Mouse (Mus musculus) forebrain, embryonic 13.5 days (tissue): ENCODE results near the gene Srcin1. TPM values are rescaled to one million over a fixed set of nuclear protein-coding genes. Genes with fewer than 3 reads are reported as not detected.

Experiments used
- ATAC-seq: fragments of 200-750 bp; cut with Nextera tagmentation; 2 replicates; pipeline ENCODE4 v1.8.0; 2017
- H3K27ac ChIP-seq: fragments of 300-500 bp; sonication (generic); 2 replicates; pipeline ENCODE4 v1.5.1; 2015; ENCODE audit warnings: inconsistent platforms, mild to moderate bottlenecking, moderate library complexity
- H3K27me3 ChIP-seq: fragments of 300-500 bp; sonication (generic); 2 replicates; pipeline ENCODE4 v1.6.1; 2015; ENCODE audit warnings: mild to moderate bottlenecking, inconsistent platforms
- H3K36me3 ChIP-seq: fragments of 300-500 bp; sonication (generic); 2 replicates; pipeline ENCODE4 v1.6.1; 2015; ENCODE audit warnings: mild to moderate bottlenecking, inconsistent platforms; ENCODE audit not compliant: poor library complexity, severe bottlenecking
- H3K4me1 ChIP-seq: fragments of 300-500 bp; sonication (generic); 2 replicates; pipeline ENCODE4 v1.6.1; 2015; ENCODE audit warnings: inconsistent platforms
- H3K4me2 ChIP-seq: fragments of 300-500 bp; sonication (generic); 2 replicates; pipeline ENCODE4 v1.6.1; 2015; ENCODE audit warnings: inconsistent platforms, mild to moderate bottlenecking, moderate library complexity
- H3K4me3 ChIP-seq: fragments of 300-500 bp; sonication (generic); 2 replicates; pipeline ENCODE4 v1.5.1; 2015; ENCODE audit warnings: mild to moderate bottlenecking, inconsistent platforms
- H3K9ac ChIP-seq: fragments of 300-500 bp; sonication (generic); 2 replicates; pipeline ENCODE4 v1.6.1; 2015; ENCODE audit warnings: mild to moderate bottlenecking, inconsistent platforms
- H3K9me3 ChIP-seq: fragments of 300-500 bp; sonication (generic); replicated peaks from 2 replicates; pipeline ENCODE4 v1.6.1; 2016; ENCODE audit warnings: inconsistent platforms
- WGBS: fragments of 180-500 bp; shearing (Covaris S2); methylation state at CpG from one replicate; pipeline ENCODE4 v1.1.7; 2015; 5-methylcytosine and 5-hydroxymethylcytosine counted together
- polyA plus RNA-seq: library from polyadenylated mRNA; unstranded; fragments of >200 nt; fragmentation: Nextera tagmentation; extraction: Ambion mirVana; gene quantifications from 2 replicates; pipeline ENCODE4 v1.2.1, GENCODE M21; 2015

Gene Srcin1
- polyA plus RNA-seq, 1 experiment from 2014 or later = 5.6 TPM

DNA sequence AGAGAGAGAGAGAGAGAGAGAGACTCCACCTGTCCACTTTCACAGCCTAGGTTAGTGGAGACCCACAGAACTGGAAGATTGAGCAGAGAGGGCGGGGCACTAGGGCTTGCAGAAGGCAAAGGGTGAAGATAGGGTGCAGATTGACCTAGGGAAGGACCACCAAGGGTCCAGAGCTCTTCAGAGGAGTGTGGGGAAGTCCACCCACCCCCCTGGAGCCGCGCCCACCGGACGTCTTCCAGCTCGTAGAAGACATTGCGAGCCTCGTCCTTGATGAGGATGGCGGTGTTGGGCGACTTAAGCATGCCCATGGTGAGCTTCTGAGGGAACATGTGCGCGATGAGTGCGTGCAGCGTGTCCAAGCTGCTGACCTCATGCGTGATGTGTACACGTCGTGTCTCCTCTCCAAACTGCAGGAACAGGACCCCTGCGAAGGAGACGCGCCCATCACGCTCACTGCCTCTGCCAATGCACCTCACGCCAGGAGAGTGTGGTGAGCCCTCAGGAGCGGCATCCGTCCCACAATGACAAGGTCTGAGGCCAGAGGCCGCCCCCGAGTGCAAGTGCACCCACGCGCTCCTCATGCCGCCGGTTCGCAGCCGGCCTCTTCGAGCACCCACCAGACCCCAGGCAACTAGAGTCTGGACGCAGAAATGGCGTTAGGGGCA lies 39.8 kb downstream of the Srcin1 start:
- peaks cover 26% of the 10 kb centered on the region for H3K36me3 ChIP-seq
- WGBS = 29% methylated on average over 35 of the region's 35 CpGs
- H3K4me3 ChIP-seq = peak overlapping the region; percentile 30
- H3K27ac ChIP-seq = no peak overlapping the region
- 0 out of 2 replicates have a peak overlapping the region, but pooled peaks have one; percentile 58 for H3K9ac ChIP-seq
- peak overlapping the region; percentile 63 for H3K4me2 ChIP-seq
- no peaks in the 10 kb centered on the region for H3K9me3 ChIP-seq
- peaks cover 66% of the 10 kb centered on the region for H3K27me3 ChIP-seq
- peaks cover 75% of the 10 kb centered on the region for H3K4me1 ChIP-seq
- ATAC-seq = no peak

DNA sequence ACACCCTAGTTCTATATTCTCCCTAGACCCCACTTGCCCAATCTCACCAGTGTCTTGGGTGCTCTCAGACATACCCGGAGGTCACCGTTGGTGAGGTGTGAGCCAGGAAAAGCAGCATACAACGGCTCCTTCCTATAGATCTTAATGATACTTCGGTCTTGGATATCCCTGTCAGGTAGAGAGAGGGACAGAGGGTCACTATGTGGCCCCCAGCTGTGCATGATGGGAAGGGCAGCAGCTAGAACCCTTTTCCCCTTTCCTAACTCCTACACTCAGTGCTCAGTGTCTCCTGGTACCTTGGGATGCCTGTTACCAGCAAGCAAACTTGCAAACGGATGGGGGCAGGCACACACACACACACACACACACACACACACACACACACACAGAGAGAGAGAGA lies 40.3 kb downstream of the Srcin1 start:
- Histone ChIP-seq H3K27ac (no peak overlapping the region), H3K4me3 (no peak overlapping the region), H3K36me3 (peaks cover 28% of the 10 kb centered on the region), H3K4me2 (no peak overlapping the region), H3K9me3 (no peaks in the 10 kb centered on the region), H3K9ac (no peak overlapping the region), H3K4me1 (peaks cover 75% of the 10 kb centered on the region), H3K27me3 (peaks cover 66% of the 10 kb centered on the region)
- ATAC-seq = no peak
- WGBS = 56% methylated on average over 5 of the region's 5 CpGs

- H3K27ac ChIP-seq = no peak overlapping the region
- no peaks in the 10 kb centered on the region for H3K9me3 ChIP-seq
- H3K9ac ChIP-seq = peak overlapping the region; percentile 52; the same call in 1 of the 2 replicates
- peaks cover 71% of the 10 kb centered on the region for H3K4me1 ChIP-seq
- peak overlapping the region; percentile 41; the same call in 1 of the 2 replicates for H3K4me2 ChIP-seq
- H3K27me3 ChIP-seq = peaks cover 66% of the 10 kb centered on the region
- 38% methylated on average over 5 of the region's 5 CpGs for WGBS
- peaks cover 32% of the 10 kb centered on the region for H3K36me3 ChIP-seq
- ATAC-seq = no peak
- H3K4me3 ChIP-seq = no peak overlapping the region
Observed at GRCm38 (mm10) chr11:97535308-97535630, 40.7 kb downstream of the Srcin1 start.

DNA sequence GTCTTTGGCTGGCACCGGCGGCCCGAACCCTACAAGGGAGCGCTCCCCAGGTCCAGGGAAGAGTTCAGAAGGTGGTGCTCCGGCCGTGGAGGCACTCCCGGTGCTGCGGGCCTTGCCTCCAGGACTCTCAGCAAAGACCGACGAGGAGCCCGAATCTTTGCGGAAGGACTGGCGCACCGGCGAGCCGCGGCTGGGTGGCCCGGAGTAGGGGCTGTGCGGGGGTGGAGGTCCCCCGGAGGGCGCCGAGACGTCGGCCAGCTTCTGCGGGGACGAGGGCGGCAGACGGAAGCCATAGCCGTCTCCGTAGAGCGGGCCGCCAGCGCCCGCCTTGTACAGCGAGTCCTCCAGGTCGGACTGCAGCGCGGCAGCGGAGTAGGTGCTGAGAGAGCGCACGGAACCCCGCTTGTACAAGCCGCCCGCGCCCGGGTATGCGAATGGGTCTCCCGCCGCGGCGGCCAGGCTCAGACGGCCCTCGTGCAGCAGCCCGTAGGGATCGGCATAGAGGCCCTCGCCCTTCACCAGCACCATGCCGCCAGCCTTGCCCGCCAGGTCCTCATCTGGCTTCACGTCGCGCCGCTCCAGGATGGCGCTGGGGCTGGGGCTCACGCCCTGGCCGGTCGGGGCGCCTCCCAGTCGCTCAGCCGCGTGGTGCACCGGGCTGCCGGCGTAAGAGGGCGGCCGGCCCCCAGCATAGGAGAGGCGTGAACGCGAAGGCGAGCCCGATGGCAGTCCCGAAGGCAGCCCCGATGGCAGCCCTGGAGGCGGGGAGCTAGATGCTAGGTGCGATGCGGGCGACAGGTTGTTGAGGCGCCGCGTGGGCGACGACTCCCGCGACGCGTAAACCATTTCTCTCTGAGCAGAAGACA lies 41.3 kb downstream of the Srcin1 start:
- Histone ChIP-seq H3K27me3 (peaks cover 66% of the 10 kb centered on the region), H3K9ac (peak overlapping the region; percentile 52)

DNA sequence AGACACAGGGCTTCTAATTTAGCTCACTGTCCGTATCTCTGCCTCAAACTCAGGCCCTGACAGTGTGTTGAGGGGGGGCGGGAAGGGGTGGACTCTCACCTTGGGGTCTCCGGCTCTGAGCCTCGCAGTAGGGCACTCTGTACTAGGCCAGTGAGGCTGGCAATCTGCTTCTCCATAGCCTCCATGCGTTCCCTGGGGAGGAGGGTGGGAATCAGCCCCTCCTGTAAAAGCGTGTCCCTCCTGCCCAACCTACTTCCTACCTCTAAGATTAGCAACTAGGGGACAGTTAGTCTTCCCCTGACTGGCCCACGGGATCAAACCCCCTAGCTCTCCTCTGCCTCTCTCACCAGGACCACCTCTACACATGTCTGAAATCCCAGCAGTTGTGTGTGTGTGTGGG lies 42.3 kb downstream of the Srcin1 start:
- no peaks in the 10 kb centered on the region for H3K9me3 ChIP-seq
- H3K27ac ChIP-seq = no peak overlapping the region
- no peak overlapping the region for H3K4me3 ChIP-seq
- no peak overlapping the region for H3K9ac ChIP-seq
- no peak overlapping the region for H3K4me2 ChIP-seq
- peaks cover 66% of the 10 kb centered on the region for H3K27me3 ChIP-seq
- WGBS = 51% methylated on average over 7 of the region's 7 CpGs
- H3K36me3 ChIP-seq = peaks cover 48% of the 10 kb centered on the region
- no peak for ATAC-seq
- peaks cover 59% of the 10 kb centered on the region for H3K4me1 ChIP-seq

More for the DNA sequence above, 41.3 kb downstream of the Srcin1 start:
- H3K36me3 ChIP-seq = peaks cover 38% of the 10 kb centered on the region
- ATAC-seq = no peak
- H3K4me3 ChIP-seq = peak overlapping the region; percentile 24
- peak overlapping the region; percentile 41 for H3K4me2 ChIP-seq
- WGBS = 8% methylated on average over 91 of the region's 95 CpGs
- H3K27ac ChIP-seq = no peak overlapping the region
- peaks cover 65% of the 10 kb centered on the region for H3K4me1 ChIP-seq
- H3K9me3 ChIP-seq = no peaks in the 10 kb centered on the region

- Histone ChIP-seq H3K9me3 (no peaks in the 10 kb centered on the region), H3K27me3 (peaks cover 62% of the 10 kb centered on the region), H3K4me1 (peaks cover 59% of the 10 kb centered on the region), H3K36me3 (peaks cover 54% of the 10 kb centered on the region), H3K4me2 (peak overlapping the region; percentile 33), H3K27ac (no peak overlapping the region), H3K4me3 (no peak overlapping the region), H3K9ac (no peak overlapping the region)
- 11% methylated on average over 20 of the region's 20 CpGs for WGBS
- peak; percentile 20; the same call in 1 of the 2 replicates for ATAC-seq
Observed at GRCm38 (mm10) chr11:97532950-97533582, 42.9 kb downstream of the Srcin1 start.

GRCm38 (mm10) chr11:97532354-97532753 lies 43.6 kb downstream of the Srcin1 start:
- 34% methylated on average over 8 of the region's 8 CpGs for WGBS
- Histone ChIP-seq H3K4me1 (peaks cover 52% of the 10 kb centered on the region), H3K27ac (no peak overlapping the region), H3K9ac (no peak overlapping the region), H3K36me3 (peaks cover 60% of the 10 kb centered on the region), H3K4me3 (no peak overlapping the region), H3K9me3 (no peaks in the 10 kb centered on the region), H3K27me3 (peaks cover 55% of the 10 kb centered on the region), H3K4me2 (peak overlapping the region; percentile 74)
- no peak for ATAC-seq

DNA sequence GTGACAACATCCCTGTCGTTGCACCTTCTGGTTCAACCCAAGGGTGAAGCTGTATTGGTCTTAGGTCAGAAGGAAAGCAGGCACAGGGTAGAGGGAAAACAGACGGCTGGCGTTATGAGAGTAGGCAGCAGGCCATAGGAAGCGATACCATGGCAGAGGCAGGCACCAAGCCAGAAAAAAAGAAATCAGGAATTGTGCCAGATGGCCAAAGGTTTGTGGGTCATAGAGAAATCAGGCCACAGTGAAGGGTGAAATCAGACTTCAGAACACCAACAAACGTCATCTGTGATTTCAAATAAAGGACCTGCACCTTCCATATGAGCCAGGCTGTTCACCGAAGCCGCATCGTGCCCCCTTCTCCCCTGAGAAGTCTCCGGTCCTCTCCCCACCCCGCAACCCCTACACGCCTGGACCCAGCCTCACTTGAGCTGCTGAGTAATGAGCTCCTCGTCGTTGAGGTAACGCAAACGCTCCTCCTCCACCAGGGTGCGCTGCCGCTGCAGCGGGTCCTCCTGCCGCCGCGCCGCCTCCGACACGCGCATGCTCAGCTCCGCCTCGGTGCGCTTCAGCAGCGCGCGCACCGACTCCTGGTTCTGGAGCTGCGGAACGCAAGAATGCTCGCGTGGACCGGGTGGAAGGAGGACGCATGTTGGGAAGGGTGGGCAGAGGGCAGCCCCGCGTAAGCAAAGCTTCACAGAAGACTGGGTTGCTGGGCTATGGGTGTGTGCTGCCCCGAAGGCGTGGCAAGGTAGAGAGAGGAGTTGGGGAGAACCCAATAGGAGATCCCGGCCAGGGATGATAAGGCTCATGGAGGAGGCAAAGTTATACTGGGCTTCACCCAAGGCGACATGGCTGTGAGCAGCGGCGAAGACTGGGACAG lies 44.4 kb downstream of the Srcin1 start:
- peak overlapping the region; percentile 74 for H3K4me2 ChIP-seq
- ATAC-seq = peak; percentile 80
- peaks cover 48% of the 10 kb centered on the region for H3K27me3 ChIP-seq
- WGBS = 7% methylated on average over 46 of the region's 46 CpGs
- H3K27ac ChIP-seq = no peak overlapping the region
- H3K4me1 ChIP-seq = peaks cover 44% of the 10 kb centered on the region
- peak overlapping the region; percentile 54 for H3K9ac ChIP-seq
- H3K36me3 ChIP-seq = peaks cover 62% of the 10 kb centered on the region
- H3K9me3 ChIP-seq = no peaks in the 10 kb centered on the region
- H3K4me3 ChIP-seq = peak overlapping the region; percentile 37

- H3K4me2 ChIP-seq = no peak overlapping the region
- peaks cover 39% of the 10 kb centered on the region for H3K4me1 ChIP-seq
- H3K9ac ChIP-seq = peak overlapping the region; percentile 30; the same call in 1 of the 2 replicates
- H3K36me3 ChIP-seq = peaks cover 63% of the 10 kb centered on the region
- no peak for ATAC-seq
- H3K27ac ChIP-seq = no peak overlapping the region
- H3K4me3 ChIP-seq = no peak overlapping the region
- peaks cover 41% of the 10 kb centered on the region for H3K27me3 ChIP-seq
- 63% methylated on average over 5 of the region's 5 CpGs for WGBS
- no peaks in the 10 kb centered on the region for H3K9me3 ChIP-seq
Observed at GRCm38 (mm10) chr11:97530961-97531360, 45.0 kb downstream of the Srcin1 start.

- peaks cover 68% of the 10 kb centered on the region for H3K36me3 ChIP-seq
- no peak overlapping the region; the same call in 1 of the 2 replicates for H3K9ac ChIP-seq
- no peak overlapping the region for H3K4me2 ChIP-seq
- WGBS = 84% methylated on average over 6 of the region's 6 CpGs
- H3K9me3 ChIP-seq = no peaks in the 10 kb centered on the region
- peaks cover 32% of the 10 kb centered on the region for H3K27me3 ChIP-seq
- ATAC-seq = no peak
- H3K4me1 ChIP-seq = peaks cover 33% of the 10 kb centered on the region
- no peak overlapping the region for H3K27ac ChIP-seq
- no peak overlapping the region for H3K4me3 ChIP-seq
Observed at GRCm38 (mm10) chr11:97530069-97530468, 45.9 kb downstream of the Srcin1 start.

DNA sequence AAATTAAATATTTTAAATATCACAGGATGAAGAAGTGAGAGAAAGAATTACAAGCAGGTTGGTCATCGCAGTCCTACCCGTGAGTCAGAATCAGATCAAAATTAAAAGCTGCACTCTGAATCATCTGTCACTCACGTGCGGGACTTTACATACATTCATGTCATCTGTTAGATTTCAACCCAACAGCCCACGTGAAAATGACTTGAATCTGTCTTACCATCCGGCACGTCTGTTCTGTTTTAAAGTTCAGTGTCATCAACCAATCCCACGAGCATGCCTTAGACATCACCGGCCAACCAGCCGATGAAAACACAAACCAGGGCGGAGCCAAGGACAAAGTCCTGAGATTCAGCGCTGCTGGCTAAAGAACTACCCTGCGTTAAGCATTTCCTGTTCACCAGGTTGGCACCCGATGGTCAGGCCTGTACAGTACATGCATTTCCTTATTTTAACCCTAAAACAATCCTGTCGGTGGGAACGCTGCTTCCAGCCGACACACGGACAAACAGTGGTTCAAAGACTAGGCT lies 47.6 kb downstream of the Srcin1 start:
- H3K4me3 ChIP-seq = no peak overlapping the region
- no peak for ATAC-seq
- H3K9me3 ChIP-seq = no peaks in the 10 kb centered on the region
- H3K4me1 ChIP-seq = peaks cover 33% of the 10 kb centered on the region
- no peak overlapping the region for H3K27ac ChIP-seq
- no peak overlapping the region for H3K9ac ChIP-seq
- peaks cover 68% of the 10 kb centered on the region for H3K36me3 ChIP-seq
- peaks cover 15% of the 10 kb centered on the region for H3K27me3 ChIP-seq
- no peak overlapping the region for H3K4me2 ChIP-seq
- WGBS = 83% methylated on average over 18 of the region's 18 CpGs
